Mouse (Mus musculus) C2C12 (cell line): ENCODE measurements around the gene Tcl1b2. TPM values are rescaled to one million over a fixed set of nuclear protein-coding genes. Genes with fewer than 3 reads are reported as not detected.

Source experiments
- H3K27me3 ChIP-seq: one replicate; pipeline ENCODE4 v1.6.1; 2011; ENCODE audit not compliant: control insufficient read depth, insufficient read depth, insufficient read length
- H3K36me3 ChIP-seq: one replicate; pipeline ENCODE4 v1.6.1; 2011; ENCODE audit not compliant: control insufficient read depth, insufficient read depth
- H3K4me3 ChIP-seq: one replicate; pipeline ENCODE4 v1.5.1; 2011; ENCODE audit warnings: mild to moderate bottlenecking, control low read depth; ENCODE audit not compliant: poor library complexity, insufficient read depth, severe bottlenecking
- H3K79me2 ChIP-seq: one replicate; pipeline ENCODE4 v1.6.1; 2011; ENCODE audit not compliant: control insufficient read depth, insufficient read depth
- H3K79me3 ChIP-seq: one replicate; pipeline ENCODE4 v1.6.1; 2011; ENCODE audit warnings: low read depth, control low read depth
- H3ac ChIP-seq: one replicate; pipeline ENCODE3; 2011; ENCODE audit warnings: low read depth; ENCODE audit not compliant: control insufficient read depth, insufficient read length
- CEBPB ChIP-seq: IDR thresholded peaks from one replicate; pipeline ENCODE4 v1.6.1; 2011; ENCODE audit warnings: low read depth, mild to moderate bottlenecking, control low read depth, moderate library complexity
- CTCF ChIP-seq: IDR thresholded peaks from one replicate; pipeline ENCODE4 v1.5.1; 2011; ENCODE audit not compliant: control insufficient read depth, insufficient read depth, insufficient read length
- FOSL1 ChIP-seq: IDR thresholded peaks from one replicate; pipeline ENCODE4 v1.8.0; 2011; ENCODE audit warnings: mild to moderate bottlenecking, low read length; ENCODE audit not compliant: poor library complexity, insufficient read depth, severe bottlenecking
- MAX ChIP-seq: IDR thresholded peaks from one replicate; pipeline ENCODE4 v1.6.1; 2011; ENCODE audit warnings: mild to moderate bottlenecking, control low read depth
- MYOD1 ChIP-seq: IDR thresholded peaks from one replicate; pipeline ENCODE4 v1.6.1; 2011; ENCODE audit warnings: low read depth; ENCODE audit not compliant: control insufficient read depth, insufficient read length
- MYOG ChIP-seq: IDR thresholded peaks from one replicate; pipeline ENCODE4 v1.6.1; 2011; ENCODE audit not compliant: control insufficient read depth, insufficient read length; ENCODE audit errors: extremely low read depth
- USF1 ChIP-seq: IDR thresholded peaks from one replicate; pipeline ENCODE4 v1.6.1; 2011; ENCODE audit warnings: low read depth, mild to moderate bottlenecking, control low read depth, moderate library complexity
- long read RNA-seq, 2 experiments: library from polyadenylated mRNA; unstranded; transcript quantifications; one replicate each; pipeline ENCODE4 v2.0.0; 2019 to 2020
- polyA plus RNA-seq: library from polyadenylated mRNA; unstranded; fragments of >200 nt; fragmentation: generic; extraction: Trizol; gene quantifications from one replicate; pipeline ENCODE4 v1.2.1, GENCODE M21; 2012; ENCODE audit warnings: missing spikeins

Gene Tcl1b2
- not detected for polyA plus RNA-seq
- long read RNA-seq, experiment 1 = 0 reads
- long read RNA-seq, experiment 2 = 0 reads

DNA sequence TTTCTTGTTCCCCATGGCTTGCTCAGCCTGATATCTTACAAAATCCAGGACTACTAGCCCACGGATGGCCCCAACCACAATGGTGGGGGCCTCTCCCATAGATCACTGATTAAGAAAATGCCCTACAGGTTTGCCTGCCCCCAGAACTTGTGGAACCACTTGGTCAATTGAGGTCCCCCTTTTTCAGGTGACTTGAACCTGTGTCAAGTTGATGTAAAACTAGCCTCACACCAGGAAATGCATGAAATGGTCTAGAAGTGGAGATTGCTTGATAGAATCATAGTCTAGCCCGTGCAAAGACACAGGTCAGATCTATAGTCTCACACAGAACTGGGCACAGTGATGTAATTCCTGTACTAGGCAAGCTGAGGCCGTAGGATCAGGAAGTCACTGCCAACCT is at the start of gene Tcl1b2:
Gene Tcl1b2, plus strand, starts transcription at position 301 of the 400 bp plus-strand sequence.
- H3K79me2 ChIP-seq = no peaks in the 10 kb centered on the region
- no peak within 1 kb of the TSS for H3K4me3 ChIP-seq
- no peaks in the 10 kb centered on the region for H3K36me3 ChIP-seq
- no peak within 1 kb of the TSS for H3ac ChIP-seq
- no peak for TF ChIP-seq MYOD1
- no peak for TF ChIP-seq MYOG
- no peak for TF ChIP-seq CTCF
- TF ChIP-seq CEBPB = no peak
- no peak for TF ChIP-seq FOSL1
- no peak for TF ChIP-seq MAX
- no peak for TF ChIP-seq USF1
- no peaks in the 10 kb centered on the region for H3K79me3 ChIP-seq
- H3K27me3 ChIP-seq = no peaks in the 10 kb centered on the region

DNA sequence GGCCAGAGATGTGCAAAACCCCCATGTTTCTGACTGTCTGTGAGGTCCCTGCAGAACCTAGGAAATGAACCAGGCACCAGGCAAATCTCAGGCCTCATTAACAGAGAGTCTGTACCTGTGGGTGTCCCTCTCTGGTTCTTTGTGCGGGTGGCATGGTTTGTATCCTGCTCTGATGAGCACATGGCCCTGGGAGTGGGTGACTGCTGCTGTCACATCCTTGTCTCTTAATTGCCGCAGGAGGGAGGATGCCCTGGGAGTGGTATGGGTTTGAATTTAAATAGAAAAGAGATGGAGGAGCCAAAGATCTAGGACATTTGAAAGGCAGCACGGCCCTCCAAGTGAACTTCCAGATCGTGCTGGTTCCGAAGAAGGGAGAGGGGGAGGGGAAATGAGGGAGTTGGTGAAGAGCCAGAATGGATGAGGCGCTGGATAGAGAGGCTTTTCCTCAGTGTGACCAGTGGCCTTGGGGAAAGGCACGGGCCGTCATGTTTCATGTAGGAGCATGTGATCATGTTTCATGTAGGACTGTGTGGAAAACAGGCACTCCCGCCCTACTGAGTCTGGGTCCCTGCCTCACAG is 46.3 kb upstream of the Tcl1b2 start:
- no peaks in the 10 kb centered on the region for H3K36me3 ChIP-seq
- H3ac ChIP-seq = no peak overlapping the region
- peaks cover 59% of the 10 kb centered on the region for H3K27me3 ChIP-seq
- H3K79me3 ChIP-seq = no peaks in the 10 kb centered on the region
- no peaks in the 10 kb centered on the region for H3K79me2 ChIP-seq
- H3K4me3 ChIP-seq = no peak overlapping the region
- TF ChIP-seq MAX (no peak), CEBPB (no peak), CTCF (no peak), MYOD1 (no peak), MYOG (no peak), FOSL1 (no peak), USF1 (no peak)

DNA sequence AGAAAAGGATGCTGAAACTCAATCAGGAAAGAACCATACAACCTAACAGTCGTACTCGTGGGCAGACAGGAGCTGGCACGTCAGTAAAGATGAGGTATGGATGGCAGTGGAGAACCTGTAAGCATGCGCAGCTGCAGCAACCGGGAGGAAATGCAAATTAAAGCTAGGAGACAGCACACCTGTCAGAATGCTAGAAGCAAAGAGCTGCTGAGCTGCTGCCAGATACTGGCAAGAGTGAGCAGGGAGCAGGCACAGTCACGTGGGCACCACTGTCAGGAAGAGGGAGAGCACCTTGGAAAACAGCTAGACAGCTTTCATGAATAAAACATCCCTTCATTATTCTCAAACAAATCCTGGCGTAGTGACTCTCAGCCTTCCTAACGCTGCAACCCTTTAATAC is 42.9 kb upstream of the Tcl1b2 start:
- H3K27me3 ChIP-seq = peaks cover 52% of the 10 kb centered on the region
- TF ChIP-seq MYOD1 = no peak
- TF ChIP-seq CEBPB = no peak
- TF ChIP-seq FOSL1 = no peak
- TF ChIP-seq MAX = no peak
- TF ChIP-seq CTCF = no peak
- no peak for TF ChIP-seq MYOG
- TF ChIP-seq USF1 = no peak

DNA sequence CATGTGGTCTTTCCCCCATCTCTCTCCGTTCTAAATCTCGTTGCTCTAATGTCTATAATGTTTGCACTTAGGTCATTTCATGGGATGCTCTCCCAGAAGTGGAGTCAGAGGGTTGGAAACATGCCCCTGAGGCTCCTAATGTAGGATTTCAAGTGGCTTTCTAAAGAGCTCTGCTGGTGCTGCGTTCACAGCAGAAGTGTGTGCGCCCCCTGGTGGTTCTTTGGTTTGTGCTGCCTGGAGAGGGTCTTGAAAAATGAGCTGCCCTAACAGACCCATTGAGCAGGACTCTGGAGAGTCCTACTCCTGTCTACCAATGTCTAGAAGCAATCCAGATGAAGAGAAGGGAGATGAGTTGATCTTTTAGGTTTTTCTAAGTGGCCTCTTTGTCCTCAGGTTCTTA is 41.8 kb upstream of the Tcl1b2 start:
- H3K79me3 ChIP-seq = no peaks in the 10 kb centered on the region
- no peak overlapping the region for H3K4me3 ChIP-seq
- TF ChIP-seq FOSL1 (no peak), CTCF (peak; percentile 44)
- peaks cover 41% of the 10 kb centered on the region for H3K27me3 ChIP-seq
- H3K36me3 ChIP-seq = no peaks in the 10 kb centered on the region
- H3ac ChIP-seq = no peak overlapping the region
- H3K79me2 ChIP-seq = no peaks in the 10 kb centered on the region

More for the DNA sequence above, 42.9 kb upstream of the Tcl1b2 start:
- H3K4me3 ChIP-seq = no peak overlapping the region
- no peaks in the 10 kb centered on the region for H3K79me3 ChIP-seq
- H3K36me3 ChIP-seq = no peaks in the 10 kb centered on the region
- H3ac ChIP-seq = no peak overlapping the region
- no peaks in the 10 kb centered on the region for H3K79me2 ChIP-seq

- Histone ChIP-seq H3K27me3 (peaks cover 33% of the 10 kb centered on the region), H3K36me3 (no peaks in the 10 kb centered on the region), H3K79me2 (no peaks in the 10 kb centered on the region), H3ac (no peak overlapping the region), H3K4me3 (no peak overlapping the region), H3K79me3 (no peaks in the 10 kb centered on the region)
- TF ChIP-seq CTCF = no peak
- TF ChIP-seq CEBPB = no peak
- no peak for TF ChIP-seq USF1
- no peak for TF ChIP-seq MYOG
- TF ChIP-seq MYOD1 = no peak
- no peak for TF ChIP-seq FOSL1
Observed at GRCm38 (mm10) chr12:105105326-105105725, 40.5 kb upstream of the Tcl1b2 start.

GRCm38 (mm10) chr12:105108856-105109255 is 37.0 kb upstream of the Tcl1b2 start:
- no peaks in the 10 kb centered on the region for H3K79me3 ChIP-seq
- TF ChIP-seq MYOG = no peak
- no peak for TF ChIP-seq FOSL1
- no peak for TF ChIP-seq CEBPB
- TF ChIP-seq MYOD1 = no peak
- TF ChIP-seq CTCF = no peak

More at GRCm38 (mm10) chr12:105108856-105109255, 37.0 kb upstream of the Tcl1b2 start:
- Histone ChIP-seq H3ac (no peak overlapping the region), H3K27me3 (peaks cover 18% of the 10 kb centered on the region), H3K36me3 (no peaks in the 10 kb centered on the region), H3K4me3 (no peak overlapping the region), H3K79me2 (no peaks in the 10 kb centered on the region)
